Mouse (Mus musculus): ENCODE results near the gene Nubp2. TPM values are rescaled to one million over a fixed set of nuclear protein-coding genes. Genes with fewer than 3 reads are reported as not detected.
A peak's percentile ranks its signal among the peaks of the same experiment; 100 is the strongest.

Gene Nubp2
- 66.5 TPM for polyA plus RNA-seq (2012; fragmentation: generic; extraction: Trizol)
- long read RNA-seq, experiment 1, transcript Nubp2-201 (7 exons, 1,427 nt): major isoform, 36 of 46 reads
- long read RNA-seq, experiment 1, partial matches to known transcripts: 2 of 46 reads
- long read RNA-seq, experiment 1, other reads (novel, unspliced or antisense): 3 of 46 reads
- long read RNA-seq, experiment 2, transcript Nubp2-201 (7 exons, 1,427 nt): major isoform, 137 of 183 reads
- long read RNA-seq, experiment 2, transcript Nubp2-207 (7 exons, 1,445 nt): minor isoform, 7 of 183 reads
- long read RNA-seq, experiment 2, transcript Nubp2-209 (6 exons, 1,434 nt): minor isoform, 6 of 183 reads
- long read RNA-seq, experiment 2, transcript Nubp2-205 (6 exons, 1,224 nt): minor isoform, 7 of 183 reads
- long read RNA-seq, experiment 2, partial matches to known transcripts: 4 of 183 reads
- long read RNA-seq, experiment 2, other reads (novel, unspliced or antisense): 14 of 183 reads

DNA sequence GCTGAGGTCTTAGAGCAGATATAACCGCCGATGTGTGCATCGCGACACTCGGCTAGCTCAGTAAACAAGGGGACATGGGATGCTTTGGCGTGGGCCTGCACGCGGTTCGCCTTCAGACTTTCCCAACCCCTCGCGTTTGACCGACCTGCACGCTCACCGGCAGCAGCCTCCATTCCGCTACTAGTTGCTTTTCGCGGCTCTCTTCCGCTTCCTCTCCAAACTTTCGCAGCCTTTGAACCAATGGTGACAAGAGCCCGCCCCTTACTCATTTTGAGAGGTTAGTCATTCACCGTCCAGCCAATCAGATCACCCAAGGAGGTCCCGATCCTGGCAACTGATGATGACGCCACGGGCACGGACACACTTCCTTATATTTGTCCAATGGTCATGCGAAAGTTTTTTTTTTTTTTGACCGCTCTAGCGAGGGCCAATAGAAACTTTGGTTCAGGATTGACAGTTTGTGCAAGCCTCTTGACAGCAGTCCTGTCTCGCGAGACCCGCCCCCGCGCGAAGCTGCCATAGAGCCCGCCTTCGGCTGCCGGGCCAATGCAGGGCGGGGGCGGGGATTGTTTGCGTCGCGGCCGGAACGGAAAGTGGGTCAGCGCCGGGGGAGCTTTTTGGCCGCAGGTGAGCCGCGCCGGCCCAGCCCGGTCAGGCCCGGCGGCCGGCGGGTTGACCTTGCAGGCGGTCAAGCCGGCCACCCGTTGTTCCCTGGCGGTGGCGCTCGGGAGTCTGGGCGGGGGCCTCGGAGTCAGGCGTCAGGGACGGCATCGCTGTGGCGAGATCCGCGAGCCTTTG is at the start of gene Nubp2, which contains the start of gene Spsb3:
Nubp2 (minus strand) TSS at position 216 of the 798 bp plus-strand sequence.
Spsb3 (plus strand) TSS at position 510 of the 798 bp plus-strand sequence.
- Histone ChIP-seq H3K79me3 (ENCODE audit: low read depth) (peaks cover 9% of the 10 kb centered on the region), H3K36me3 (ENCODE audit: control insufficient read depth, insufficient read depth) (peaks cover 9% of the 10 kb centered on the region), H3ac (ENCODE audit: control insufficient read depth, insufficient read length, low read depth) (peak within 1 kb of the TSS; percentile 50), H3K27me3 (ENCODE audit: control insufficient read depth, insufficient read depth, insufficient read length) (no peaks in the 10 kb centered on the region), H3K4me3 (ENCODE audit: insufficient read depth, poor library complexity, severe bottlenecking) (peak within 1 kb of the TSS; percentile 96), H3K79me2 (ENCODE audit: control insufficient read depth, insufficient read depth) (peaks cover 23% of the 10 kb centered on the region)
- peak; percentile 17 for TF ChIP-seq MAX (IDR thresholded peaks at IDR 0.05)
- TF ChIP-seq CEBPB (IDR thresholded peaks at IDR 0.05; ENCODE audit: low read depth): no peak

DNA sequence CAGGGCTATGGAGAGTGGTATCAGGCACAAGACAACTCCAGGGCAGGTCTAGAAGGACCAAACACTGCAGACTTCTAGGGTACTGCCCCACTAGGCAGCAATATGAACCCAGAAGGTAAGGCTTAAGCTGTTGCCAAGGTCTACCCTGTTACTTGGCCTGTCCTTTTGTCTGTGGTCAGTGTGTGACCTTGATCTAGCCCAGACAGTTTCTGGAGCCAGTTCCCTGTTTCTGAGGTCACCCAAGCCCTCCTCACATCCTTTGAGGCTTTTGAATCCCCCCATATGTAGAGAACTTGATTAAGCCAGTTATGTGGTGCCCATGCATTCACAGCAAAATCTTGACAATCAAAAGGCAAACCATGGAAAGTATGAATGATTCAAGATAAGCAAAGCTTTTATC is 49.5 kb upstream of the Nubp2 start:
- no peaks in the 10 kb centered on the region for H3K27me3 ChIP-seq (ENCODE audit: control insufficient read depth, insufficient read depth, insufficient read length)
- peaks cover 18% of the 10 kb centered on the region for H3K36me3 ChIP-seq (ENCODE audit: control insufficient read depth, insufficient read depth)
- H3ac ChIP-seq (ENCODE audit: control insufficient read depth, insufficient read length, low read depth): peak overlapping the region; percentile 60
- peaks cover 61% of the 10 kb centered on the region for H3K79me2 ChIP-seq (ENCODE audit: control insufficient read depth, insufficient read depth)
- H3K79me3 ChIP-seq (ENCODE audit: low read depth): peaks cover 50% of the 10 kb centered on the region
- peak overlapping the region; percentile 78 for H3K4me3 ChIP-seq (ENCODE audit: insufficient read depth, poor library complexity, severe bottlenecking)
- TF ChIP-seq MYOD1 (IDR thresholded peaks at IDR 0.05; ENCODE audit: control insufficient read depth, insufficient read length, low read depth): no peak
- TF ChIP-seq MAX (IDR thresholded peaks at IDR 0.05): no peak
- no peak for TF ChIP-seq CTCF (IDR thresholded peaks at IDR 0.05; ENCODE audit: control insufficient read depth, insufficient read depth, insufficient read length)
- TF ChIP-seq FOSL1 (IDR thresholded peaks at IDR 0.05; ENCODE audit: insufficient read depth, low read length, poor library complexity, severe bottlenecking): no peak
- no peak for TF ChIP-seq MYOG (IDR thresholded peaks at IDR 0.05; ENCODE audit: control insufficient read depth, extremely low read depth, insufficient read length)
- TF ChIP-seq USF1 (IDR thresholded peaks at IDR 0.05; ENCODE audit: low read depth): no peak
- no peak for TF ChIP-seq CEBPB (IDR thresholded peaks at IDR 0.05; ENCODE audit: low read depth)

DNA sequence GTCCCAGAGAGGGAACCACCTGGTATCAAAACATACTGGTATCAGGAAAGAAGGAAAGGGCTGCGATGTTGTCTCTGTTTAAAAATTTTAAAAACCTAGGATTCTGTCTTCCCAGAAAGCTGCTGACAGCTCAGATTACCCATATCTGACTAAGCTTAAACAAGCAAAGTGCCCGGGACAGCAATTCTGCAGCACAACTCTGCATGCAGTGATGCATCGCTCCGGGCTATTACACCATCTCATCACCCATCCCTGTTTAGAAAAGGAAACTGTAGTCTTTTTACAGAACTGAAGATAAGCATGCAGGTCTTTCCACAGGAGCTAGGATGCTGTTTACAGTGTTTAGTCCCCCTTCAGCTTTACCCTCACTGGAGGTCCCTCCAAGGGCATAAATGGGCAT is 48.8 kb upstream of the Nubp2 start:
- TF ChIP-seq CEBPB (IDR thresholded peaks at IDR 0.05; ENCODE audit: low read depth): peak; percentile 13
- no peak for TF ChIP-seq MAX (IDR thresholded peaks at IDR 0.05)
- Histone ChIP-seq H3K79me2 (ENCODE audit: control insufficient read depth, insufficient read depth) (peaks cover 69% of the 10 kb centered on the region), H3ac (ENCODE audit: control insufficient read depth, insufficient read length, low read depth) (peak overlapping the region; percentile 49), H3K79me3 (ENCODE audit: low read depth) (peaks cover 55% of the 10 kb centered on the region), H3K27me3 (ENCODE audit: control insufficient read depth, insufficient read depth, insufficient read length) (no peaks in the 10 kb centered on the region), H3K4me3 (ENCODE audit: insufficient read depth, poor library complexity, severe bottlenecking) (peak overlapping the region; percentile 78), H3K36me3 (ENCODE audit: control insufficient read depth, insufficient read depth) (peaks cover 18% of the 10 kb centered on the region)

GRCm38 (mm10) chr17:24933163-24933562 is 47.0 kb upstream of the Nubp2 start:
- H3K27me3 ChIP-seq (ENCODE audit: control insufficient read depth, insufficient read depth, insufficient read length): no peaks in the 10 kb centered on the region
- H3K79me3 ChIP-seq (ENCODE audit: low read depth): peaks cover 68% of the 10 kb centered on the region
- no peak overlapping the region for H3ac ChIP-seq (ENCODE audit: control insufficient read depth, insufficient read length, low read depth)
- no peak overlapping the region for H3K4me3 ChIP-seq (ENCODE audit: insufficient read depth, poor library complexity, severe bottlenecking)
- TF ChIP-seq CTCF (IDR thresholded peaks at IDR 0.05; ENCODE audit: control insufficient read depth, insufficient read depth, insufficient read length) (no peak), MYOD1 (IDR thresholded peaks at IDR 0.05; ENCODE audit: control insufficient read depth, insufficient read length, low read depth) (no peak), USF1 (IDR thresholded peaks at IDR 0.05; ENCODE audit: low read depth) (no peak), MYOG (IDR thresholded peaks at IDR 0.05; ENCODE audit: control insufficient read depth, extremely low read depth, insufficient read length) (no peak), CEBPB (IDR thresholded peaks at IDR 0.05; ENCODE audit: low read depth) (no peak), FOSL1 (IDR thresholded peaks at IDR 0.05; ENCODE audit: insufficient read depth, low read length, poor library complexity, severe bottlenecking) (no peak), MAX (IDR thresholded peaks at IDR 0.05) (no peak)
- H3K36me3 ChIP-seq (ENCODE audit: control insufficient read depth, insufficient read depth): peaks cover 18% of the 10 kb centered on the region
- H3K79me2 ChIP-seq (ENCODE audit: control insufficient read depth, insufficient read depth): peaks cover 86% of the 10 kb centered on the region

GRCm38 (mm10) chr17:24932431-24932830 is 46.3 kb upstream of the Nubp2 start:
- no peak overlapping the region for H3ac ChIP-seq (ENCODE audit: control insufficient read depth, insufficient read length, low read depth)
- no peaks in the 10 kb centered on the region for H3K27me3 ChIP-seq (ENCODE audit: control insufficient read depth, insufficient read depth, insufficient read length)
- no peak overlapping the region for H3K4me3 ChIP-seq (ENCODE audit: insufficient read depth, poor library complexity, severe bottlenecking)
- TF ChIP-seq CEBPB (IDR thresholded peaks at IDR 0.05; ENCODE audit: low read depth) (no peak), FOSL1 (IDR thresholded peaks at IDR 0.05; ENCODE audit: insufficient read depth, low read length, poor library complexity, severe bottlenecking) (no peak), MYOD1 (IDR thresholded peaks at IDR 0.05; ENCODE audit: control insufficient read depth, insufficient read length, low read depth) (no peak), MAX (IDR thresholded peaks at IDR 0.05) (no peak), MYOG (IDR thresholded peaks at IDR 0.05; ENCODE audit: control insufficient read depth, extremely low read depth, insufficient read length) (no peak), CTCF (IDR thresholded peaks at IDR 0.05; ENCODE audit: control insufficient read depth, insufficient read depth, insufficient read length) (no peak)
- H3K36me3 ChIP-seq (ENCODE audit: control insufficient read depth, insufficient read depth): peaks cover 18% of the 10 kb centered on the region
- H3K79me2 ChIP-seq (ENCODE audit: control insufficient read depth, insufficient read depth): peaks cover 94% of the 10 kb centered on the region
- H3K79me3 ChIP-seq (ENCODE audit: low read depth): peaks cover 73% of the 10 kb centered on the region

All from C2C12 (cell line).